35 mouse cellular contexts compared by ENCODE assay signal in genomic region chr1:189718600-189718999, GRCm38 (mm10).
"Had no signal": no experiment of that assay in that cellular context is flagged by ENCODE, and none has a peak within 500 bp of the region (broad histone marks: within the 10 kb centered on the region; RNA-seq: fewer than 3 reads in every experiment).

No protein-coding gene starts in this region.

- H3K9me3 ChIP-seq: heart, embryonic 10.5 days; heart, embryonic 15.5 days; hindbrain, embryonic 12.5 days; hindbrain, embryonic 13.5 days; hindbrain, embryonic 15.5 days; intestine, embryonic 15.5 days had no signal

- H3K4me1 ChIP-seq: hindbrain, embryonic 10.5 days; hindbrain, embryonic 12.5 days; hindbrain, embryonic 13.5 days; hindbrain, embryonic 15.5 days; intestine, embryonic 15.5 days had no signal

- H3K36me3 ChIP-seq: heart, embryonic 10.5 days; heart, embryonic 12.5 days; heart, embryonic 13.5 days; heart, embryonic 15.5 days; hindbrain, embryonic 10.5 days; hindbrain, embryonic 12.5 days; hindbrain, embryonic 13.5 days; hindbrain, embryonic 15.5 days; intestine, embryonic 15.5 days; kidney, embryonic 15.5 days had no signal

- H3K4me2 ChIP-seq: heart, embryonic 11.5 days; heart, embryonic 12.5 days; heart, embryonic 13.5 days; heart, embryonic 15.5 days; hindbrain, embryonic 12.5 days; hindbrain, embryonic 13.5 days; hindbrain, embryonic 14.5 days; hindbrain, embryonic 15.5 days; intestine, embryonic 15.5 days; kidney, embryonic 15.5 days had no signal

- H3K27me3 ChIP-seq: heart, embryonic 12.5 days; heart, embryonic 13.5 days; heart, embryonic 15.5 days; hindbrain, embryonic 12.5 days; hindbrain, embryonic 13.5 days; hindbrain, embryonic 15.5 days; intestine, embryonic 15.5 days; kidney, embryonic 15.5 days had no signal

- DNase-seq: heart, postnatal 10 days; heart, postnatal 14 days; heart, postnatal 36 days; heart, postnatal 4 days; kidney, adult 11 months; kidney, adult 18-20 months; kidney, adult 2 months; kidney, adult 8-10 months; kidney, adult 9 months; kidney, postnatal 10 days; kidney, postnatal 14 days; kidney, postnatal 25 days; kidney, postnatal 36 days; kidney, postnatal 4 days; layer of hippocampus, adult 9-11 months; layer of hippocampus, postnatal 36 days had no signal

- H3K27ac ChIP-seq: heart, embryonic 10.5 days; heart, embryonic 13.5 days; heart, embryonic 15.5 days; hindbrain, embryonic 10.5 days; hindbrain, embryonic 12.5 days; hindbrain, embryonic 13.5 days; hindbrain, embryonic 14.5 days; hindbrain, embryonic 15.5 days; hindbrain, postnatal 0 days; intestine, embryonic 15.5 days; kidney, embryonic 15.5 days; kidney, postnatal 0 days; layer of hippocampus, adult 2 months had no signal

- ATAC-seq: hindbrain, embryonic 16.5 days; hindbrain, postnatal 0 days; inflammation-experienced regulatory T-cells, adult 6 months; intestine, embryonic 15.5 days; intestine, embryonic 16.5 days; intestine, postnatal 0 days had no signal

- H3K4me3 ChIP-seq: heart, embryonic 10.5 days; heart, embryonic 12.5 days; heart, embryonic 13.5 days; heart, embryonic 15.5 days; hindbrain, embryonic 10.5 days; hindbrain, embryonic 12.5 days; hindbrain, embryonic 13.5 days; hindbrain, embryonic 15.5 days; intestine, embryonic 15.5 days; kidney, embryonic 15.5 days; layer of hippocampus, adult 2 months had no signal

- H3K9ac ChIP-seq: heart, embryonic 12.5 days; heart, embryonic 13.5 days; heart, embryonic 15.5 days; hindbrain, embryonic 12.5 days; hindbrain, embryonic 13.5 days; hindbrain, embryonic 14.5 days; hindbrain, embryonic 15.5 days; intestine, embryonic 15.5 days; kidney, embryonic 15.5 days had no signal
